Mouse (Mus musculus): ENCODE results near the gene Dph6. TPM values are rescaled to one million over a fixed set of nuclear protein-coding genes. Genes with fewer than 3 reads are reported as not detected.

Dph6 gene
- polyA plus RNA-seq (2012; rRNA removed): 7.9 and 13.0 TPM in 2 replicates

DNA sequence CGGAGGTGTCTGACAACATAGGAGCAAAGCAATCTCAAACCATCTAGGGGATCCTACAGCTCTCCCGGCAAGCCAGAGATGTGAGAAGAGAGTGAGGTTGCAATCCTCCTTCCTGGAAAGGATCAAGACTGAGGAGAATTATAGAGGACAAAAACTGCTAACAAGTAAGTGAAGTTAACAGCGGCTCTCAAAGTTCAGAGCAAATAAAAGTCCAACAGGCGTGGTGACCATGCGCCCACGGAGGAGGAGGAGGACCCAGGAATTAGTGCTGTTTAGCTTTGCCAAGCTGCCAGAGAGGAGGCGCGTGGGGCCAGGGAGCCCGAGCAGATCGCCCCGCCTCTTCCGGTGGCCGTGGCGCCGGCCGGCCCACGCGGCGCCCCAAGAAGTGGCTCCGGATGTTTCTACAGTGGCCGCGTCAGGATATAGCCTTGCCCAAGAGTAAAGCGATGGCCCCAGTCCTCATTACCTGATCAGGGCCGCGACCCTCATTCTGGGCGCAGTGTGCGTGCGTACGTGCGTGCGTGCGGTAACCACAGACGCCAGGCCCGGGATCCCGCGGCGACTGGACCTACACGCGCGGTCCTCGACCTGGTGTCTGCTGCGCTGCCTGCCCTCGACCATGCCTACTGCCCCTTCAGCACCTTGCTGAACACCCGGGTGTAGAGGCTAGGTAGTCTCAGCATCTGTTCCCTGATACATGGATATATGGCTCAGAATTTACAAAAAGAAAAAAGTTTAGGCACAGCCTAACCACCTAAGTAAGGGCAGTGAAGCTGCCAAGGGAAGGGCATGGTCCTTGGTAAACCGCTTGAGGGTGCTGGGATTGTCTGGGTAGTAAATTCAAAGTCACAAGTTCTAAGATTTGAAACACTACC, at the start of gene Dph6:
TSS of gene Dph6 (minus strand) at position 600 of the 875 bp plus-strand sequence.
- peak; percentile 87 for DNase-seq
- WGBS: under 1% methylated on average over 45 of the region's 45 CpGs
- peak within 1 kb of the TSS; percentile 98 for H3K4me3 ChIP-seq (replicated peaks; ENCODE audit: extremely low read depth, low read depth, low read length)
- TF ChIP-seq CTCF (IDR thresholded peaks at IDR 0.05; ENCODE audit: insufficient read depth, low read length) (no peak), POLR2A (IDR thresholded peaks at IDR 0.05; ENCODE audit: borderline replicate concordance, extremely low read depth, low read depth, low read length) (peak; percentile 59)
- no peaks in the 10 kb centered on the region; the same call in 1 of the 2 replicates for H3K4me1 ChIP-seq (ENCODE audit: control insufficient read depth, insufficient read depth, low read length)

DNA sequence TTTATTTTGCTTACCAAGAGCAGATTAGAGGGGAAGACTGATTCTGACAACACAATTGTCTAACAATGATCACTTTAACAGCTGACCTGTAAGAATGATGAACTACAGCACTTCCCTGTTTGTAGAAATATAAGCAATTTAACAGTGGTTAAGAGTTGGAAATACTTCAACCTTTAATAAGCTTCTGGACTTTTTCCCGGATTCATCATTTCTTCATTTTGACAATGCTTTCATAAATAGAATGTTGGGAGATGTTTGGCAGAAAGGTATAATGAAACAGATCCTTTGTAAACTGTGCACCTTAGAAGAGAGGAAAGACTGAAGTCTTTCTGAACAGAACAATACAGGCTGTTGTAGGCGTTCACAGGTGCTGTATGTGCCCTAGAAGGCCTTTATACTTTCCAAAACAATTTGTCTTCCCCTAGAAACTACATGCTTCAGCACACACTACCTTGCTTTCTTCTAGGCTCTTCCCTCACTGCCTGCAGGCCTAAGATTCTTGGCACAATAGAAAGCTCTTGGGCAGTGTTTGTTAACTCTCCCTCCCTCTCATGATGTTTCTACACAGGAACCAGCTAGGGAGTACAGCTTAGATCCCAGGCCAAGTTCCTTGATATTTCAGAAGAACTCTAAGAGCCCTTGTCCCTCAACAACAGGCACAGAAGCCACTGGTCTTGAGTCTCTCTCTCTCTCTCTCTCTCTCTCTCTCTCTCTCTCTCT, 46.4 kb upstream of the Dph6 start:
- Histone ChIP-seq H3K4me3 (replicated peaks; ENCODE audit: extremely low read depth, low read depth, low read length) (no peak overlapping the region), H3K4me1 (ENCODE audit: control insufficient read depth, insufficient read depth, low read length) (no peaks in the 10 kb centered on the region)
- no peak for TF ChIP-seq CTCF (IDR thresholded peaks at IDR 0.05; ENCODE audit: insufficient read depth, low read length)
- TF ChIP-seq POLR2A (IDR thresholded peaks at IDR 0.05; ENCODE audit: borderline replicate concordance, extremely low read depth, low read depth, low read length): no peak
- 36% methylated on average over 2 of the region's 2 CpGs for WGBS
- DNase-seq: no peak

DNA sequence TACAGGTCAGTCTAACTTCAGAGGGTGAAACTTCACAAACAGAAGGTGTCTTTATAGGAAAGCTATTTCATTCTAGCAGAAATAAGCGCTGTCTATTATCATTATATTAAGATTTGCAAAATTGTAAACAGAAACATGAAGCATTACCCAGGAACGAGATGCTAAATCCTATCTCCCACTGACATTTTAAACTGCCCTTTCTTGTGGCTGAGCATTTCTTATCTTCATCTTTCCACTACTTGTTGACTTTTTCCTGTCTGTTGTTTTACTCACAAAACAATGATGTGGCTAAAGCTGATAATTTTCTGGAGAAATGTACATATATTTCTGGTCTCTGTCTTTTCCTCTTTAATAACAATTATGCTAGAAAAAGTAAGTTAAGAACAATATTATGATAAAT, 36.8 kb upstream of the Dph6 start:
- 55% methylated on average over 2 of the region's 2 CpGs for WGBS
- DNase-seq: no peak
- no peaks in the 10 kb centered on the region for H3K4me1 ChIP-seq (ENCODE audit: control insufficient read depth, insufficient read depth, low read length)
- H3K4me3 ChIP-seq (replicated peaks; ENCODE audit: extremely low read depth, low read depth, low read length): no peak overlapping the region
- no peak for TF ChIP-seq POLR2A (IDR thresholded peaks at IDR 0.05; ENCODE audit: borderline replicate concordance, extremely low read depth, low read depth, low read length)

- Histone ChIP-seq H3K4me3 (replicated peaks; ENCODE audit: extremely low read depth, low read depth, low read length) (no peak overlapping the region), H3K4me1 (ENCODE audit: control insufficient read depth, insufficient read depth, low read length) (no peaks in the 10 kb centered on the region)
- DNase-seq: no peak
- WGBS: 83% methylated on average over 1 of the region's 1 CpGs
- TF ChIP-seq POLR2A (IDR thresholded peaks at IDR 0.05; ENCODE audit: borderline replicate concordance, extremely low read depth, low read depth, low read length): no peak
- no peak for TF ChIP-seq CTCF (IDR thresholded peaks at IDR 0.05; ENCODE audit: insufficient read depth, low read length)
Measured at GRCm38 (mm10) chr2:114687483-114687882, 32.7 kb upstream of the Dph6 start.

- DNase-seq: no peak
- H3K4me3 ChIP-seq (replicated peaks; ENCODE audit: extremely low read depth, low read depth, low read length): no peak overlapping the region
- TF ChIP-seq CTCF (IDR thresholded peaks at IDR 0.05; ENCODE audit: insufficient read depth, low read length) (no peak), POLR2A (IDR thresholded peaks at IDR 0.05; ENCODE audit: borderline replicate concordance, extremely low read depth, low read depth, low read length) (no peak)
- H3K4me1 ChIP-seq (ENCODE audit: control insufficient read depth, insufficient read depth, low read length): no peaks in the 10 kb centered on the region
- WGBS: 86% methylated on average over 4 of the region's 4 CpGs
Measured at GRCm38 (mm10) chr2:114687081-114687480, 32.3 kb upstream of the Dph6 start.

DNA sequence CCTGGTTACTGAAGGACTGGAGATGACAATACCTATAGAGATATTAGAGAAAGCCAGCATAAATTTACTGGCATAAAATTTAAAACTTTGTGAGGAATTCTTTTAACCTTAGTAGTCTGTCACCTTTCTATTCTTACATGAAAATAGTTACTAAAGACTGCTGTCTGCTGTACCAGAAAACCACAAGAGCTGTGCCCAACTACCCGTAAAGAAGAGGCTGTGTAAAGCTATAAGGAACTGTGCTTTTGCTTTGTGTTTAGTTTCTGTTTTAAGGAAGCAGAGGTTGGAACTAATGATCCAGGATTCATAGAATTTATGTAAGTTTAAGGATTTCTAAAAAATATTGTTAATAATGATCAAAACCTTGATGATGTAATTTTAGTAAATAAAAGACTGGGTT, 19.1 kb upstream of the Dph6 start:
- Histone ChIP-seq H3K4me3 (replicated peaks; ENCODE audit: extremely low read depth, low read depth, low read length) (no peak overlapping the region), H3K4me1 (ENCODE audit: control insufficient read depth, insufficient read depth, low read length) (no peaks in the 10 kb centered on the region)
- TF ChIP-seq POLR2A (IDR thresholded peaks at IDR 0.05; ENCODE audit: borderline replicate concordance, extremely low read depth, low read depth, low read length) (no peak), CTCF (IDR thresholded peaks at IDR 0.05; ENCODE audit: insufficient read depth, low read length) (no peak)
- DNase-seq: no peak
- WGBS: 92% methylated on average over 1 of the region's 1 CpGs

GRCm38 (mm10) chr2:114670983-114671382, 16.2 kb upstream of the Dph6 start:
- no peak for TF ChIP-seq POLR2A (IDR thresholded peaks at IDR 0.05; ENCODE audit: borderline replicate concordance, extremely low read depth, low read depth, low read length)
- no peak for TF ChIP-seq CTCF (IDR thresholded peaks at IDR 0.05; ENCODE audit: insufficient read depth, low read length)
- H3K4me3 ChIP-seq (replicated peaks; ENCODE audit: extremely low read depth, low read depth, low read length): no peak overlapping the region
- H3K4me1 ChIP-seq (ENCODE audit: control insufficient read depth, insufficient read depth, low read length): no peaks in the 10 kb centered on the region
- WGBS: 46% methylated on average over 3 of the region's 3 CpGs
- no peak for DNase-seq

GRCm38 (mm10) chr2:114658954-114659353, 4.2 kb upstream of the Dph6 start:
- Histone ChIP-seq H3K4me3 (replicated peaks; ENCODE audit: extremely low read depth, low read depth, low read length) (no peak overlapping the region), H3K4me1 (ENCODE audit: control insufficient read depth, insufficient read depth, low read length) (no peaks in the 10 kb centered on the region; the same call in 1 of the 2 replicates)
- TF ChIP-seq CTCF (IDR thresholded peaks at IDR 0.05; ENCODE audit: insufficient read depth, low read length): no peak
- TF ChIP-seq POLR2A (IDR thresholded peaks at IDR 0.05; ENCODE audit: borderline replicate concordance, extremely low read depth, low read depth, low read length): no peak
- no peak for DNase-seq
- WGBS: 87% methylated on average over 2 of the region's 2 CpGs

DNA sequence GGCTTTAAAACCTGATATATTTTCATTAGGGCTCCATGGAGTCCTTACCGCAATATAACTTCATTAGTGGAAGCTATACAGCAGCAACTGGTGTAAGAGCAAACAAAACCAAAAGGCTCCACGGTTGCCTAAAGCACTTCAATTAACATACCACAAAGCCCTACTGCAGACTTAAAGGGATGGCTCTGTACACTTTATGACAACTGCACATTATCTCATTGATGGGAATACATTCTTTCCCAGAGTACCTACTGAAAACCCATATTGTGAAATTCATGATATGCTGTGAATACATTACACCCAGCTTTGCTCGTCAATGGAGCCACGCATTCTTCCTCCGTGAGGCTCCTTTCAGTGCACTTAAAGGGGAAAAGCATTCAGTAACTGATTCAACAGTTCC, 8.5 kb downstream of the Dph6 start:
- no peak for TF ChIP-seq CTCF (IDR thresholded peaks at IDR 0.05; ENCODE audit: insufficient read depth, low read length)
- no peak for TF ChIP-seq POLR2A (IDR thresholded peaks at IDR 0.05; ENCODE audit: borderline replicate concordance, extremely low read depth, low read depth, low read length)
- no peak for DNase-seq
- Histone ChIP-seq H3K4me1 (ENCODE audit: control insufficient read depth, insufficient read depth, low read length) (no peaks in the 10 kb centered on the region), H3K4me3 (replicated peaks; ENCODE audit: extremely low read depth, low read depth, low read length) (no peak overlapping the region)
- 83% methylated on average over 5 of the region's 5 CpGs for WGBS

Data from lung, adult 2 months (tissue).